Mouse (Mus musculus) kidney, adult 2 months (tissue): ENCODE data around the gene Mogs.

Experiments used
- CTCF ChIP-seq: fragments of 200-500 bp; conservative IDR thresholded peaks from 2 replicates; pipeline ENCODE4 v1.5.1; 2011; ENCODE audit warnings: low read depth, mild to moderate bottlenecking, control low read depth, low read length, moderate library complexity, mixed read lengths; ENCODE audit not compliant: insufficient read depth, insufficient read length
- POLR2A ChIP-seq: fragments of 200-500 bp; IDR thresholded peaks from one replicate; pipeline ENCODE4 v1.6.1; 2011; ENCODE audit warnings: low read depth, low read length, control low read depth

GRCm38 (mm10) chr6:83069488-83070246, 45.6 kb upstream of the Mogs start:
- TF ChIP-seq CTCF (no peak), POLR2A (no peak)
